Mouse (Mus musculus): ENCODE data around the gene Tssk6.
A peak's percentile ranks its signal among the peaks of the same experiment; 100 is the strongest.
"Not testable (repeated sequence)": the region's sequence is repeated elsewhere in the genome, so short reads cannot be mapped to it uniquely, and the experiment has no call there.

Gene Tssk6

GRCm38 (mm10) chr8:69919010-69919409, 17.0 kb downstream of the Tssk6 start:
- DNase-seq (ENCODE audit: low spot score in 2 of 2): peak; percentile 89 to 90

GRCm38 (mm10) chr8:69919876-69920662, 18.1 kb downstream of the Tssk6 start:
- peak; percentile 92 to 93 for DNase-seq (ENCODE audit: low spot score in 2 of 2)

GRCm38 (mm10) chr8:69921141-69921540, 19.2 kb downstream of the Tssk6 start:
- peak in 1 of 2 experiments; percentile 21 for DNase-seq (ENCODE audit: low spot score in 2 of 2)

GRCm38 (mm10) chr8:69923986-69924385, 22.0 kb downstream of the Tssk6 start:
- no peak for DNase-seq (ENCODE audit: low spot score in 2 of 2)

- no peak for DNase-seq (ENCODE audit: low spot score in 2 of 2)
Measured at GRCm38 (mm10) chr8:69926901-69927300, 24.9 kb downstream of the Tssk6 start.

GRCm38 (mm10) chr8:69933811-69934210, 31.8 kb downstream of the Tssk6 start:
- peak; percentile 28 to 60 for DNase-seq (ENCODE audit: low spot score in 2 of 2)

- DNase-seq (ENCODE audit: low spot score in 2 of 2): no peak
Measured at GRCm38 (mm10) chr8:69934582-69934981, 32.6 kb downstream of the Tssk6 start.

- DNase-seq (ENCODE audit: low spot score in 2 of 2): no peak
Measured at GRCm38 (mm10) chr8:69935431-69935830, 33.4 kb downstream of the Tssk6 start.

- no peak for DNase-seq (ENCODE audit: low spot score in 2 of 2)
Measured at GRCm38 (mm10) chr8:69936050-69936794, 34.2 kb downstream of the Tssk6 start.

- peak; percentile 77 to 86 for DNase-seq (ENCODE audit: low spot score in 2 of 2)
Measured at GRCm38 (mm10) chr8:69937466-69937865, 35.5 kb downstream of the Tssk6 start.

GRCm38 (mm10) chr8:69938245-69938982, 36.4 kb downstream of the Tssk6 start:
- DNase-seq (ENCODE audit: low spot score in 2 of 2): peak; percentile 65 to 83

- DNase-seq (ENCODE audit: low spot score in 2 of 2): no peak
Measured at GRCm38 (mm10) chr8:69939633-69940032, 37.6 kb downstream of the Tssk6 start.

- peak in 1 of 2 experiments; percentile 21 for DNase-seq (ENCODE audit: low spot score in 2 of 2)
Measured at GRCm38 (mm10) chr8:69940386-69940785, 38.4 kb downstream of the Tssk6 start.

- DNase-seq (ENCODE audit: low spot score in 2 of 2): not testable (repeated sequence)
Measured at GRCm38 (mm10) chr8:69942495-69942894, 40.5 kb downstream of the Tssk6 start.

- no peak for DNase-seq (ENCODE audit: low spot score in 2 of 2)
Measured at GRCm38 (mm10) chr8:69950300-69950699, 48.3 kb downstream of the Tssk6 start.
